Mouse (Mus musculus) heart, embryonic 16.5 days (tissue): ENCODE measurements at regions not wholly inside any gene's neighbourhood (a gene's known extent, or its start where the extent isn't known, plus 50 kb on each side); places are given as distances from the start of the nearest gene placed in this dataset.
"Not testable (repeated sequence)": the region's sequence is repeated elsewhere in the genome, so short reads cannot be mapped to it uniquely, and the experiment has no call there.

ENCODE experiments used
- ATAC-seq: fragments of 200-750 bp; cut with Nextera tagmentation; replicated peaks from 2 replicates; pipeline ENCODE4 v1.8.0; 2017; ENCODE audit warnings: moderate number of reproducible peaks; ENCODE audit not compliant: insufficient read depth, low FRiP score; ENCODE audit errors: extremely low read depth
- H3K27ac ChIP-seq: fragments of 300-500 bp; sonication (generic); 2 replicates; pipeline ENCODE4 v1.5.1; 2014; ENCODE audit warnings: mild to moderate bottlenecking, low read length, control low read depth, moderate library complexity
- H3K27me3 ChIP-seq: fragments of 300-500 bp; sonication (generic); 2 replicates; pipeline ENCODE4 v1.6.1; 2014; ENCODE audit warnings: low read length, mixed read lengths; ENCODE audit not compliant: control insufficient read depth, insufficient read depth
- H3K36me3 ChIP-seq: fragments of 300-500 bp; sonication (generic); 2 replicates; pipeline ENCODE4 v1.6.1; 2014; ENCODE audit not compliant: control insufficient read depth, insufficient read depth
- H3K4me1 ChIP-seq: fragments of 300-500 bp; sonication (generic); 2 replicates; pipeline ENCODE4 v1.6.1; 2014; ENCODE audit warnings: low read length, mixed read lengths; ENCODE audit not compliant: control insufficient read depth, insufficient read depth
- H3K4me2 ChIP-seq: fragments of 300-500 bp; sonication (generic); 2 replicates; pipeline ENCODE4 v1.6.1; 2014; ENCODE audit warnings: low read depth, mild to moderate bottlenecking, control low read depth, low read length
- H3K4me3 ChIP-seq: fragments of 300-500 bp; sonication (generic); 2 replicates; pipeline ENCODE4 v1.5.1; 2014; ENCODE audit warnings: mild to moderate bottlenecking, control low read depth, low read length
- H3K9ac ChIP-seq: fragments of 300-500 bp; sonication (generic); 2 replicates; pipeline ENCODE4 v1.6.1; 2014; ENCODE audit warnings: low read length, control low read depth
- H3K9me3 ChIP-seq: fragments of 300-500 bp; sonication (generic); replicated peaks from 2 replicates; pipeline ENCODE4 v1.6.1; 2016; ENCODE audit warnings: low read length; ENCODE audit not compliant: control insufficient read depth
- WGBS: fragments of 180-500 bp; shearing (Covaris S2); extraction: QIAGEN DNeasy Blood & Tissue Kit; methylation state at CpG from one replicate; pipeline ENCODE4 v1.1.7; 2014; 5-methylcytosine and 5-hydroxymethylcytosine counted together

DNA sequence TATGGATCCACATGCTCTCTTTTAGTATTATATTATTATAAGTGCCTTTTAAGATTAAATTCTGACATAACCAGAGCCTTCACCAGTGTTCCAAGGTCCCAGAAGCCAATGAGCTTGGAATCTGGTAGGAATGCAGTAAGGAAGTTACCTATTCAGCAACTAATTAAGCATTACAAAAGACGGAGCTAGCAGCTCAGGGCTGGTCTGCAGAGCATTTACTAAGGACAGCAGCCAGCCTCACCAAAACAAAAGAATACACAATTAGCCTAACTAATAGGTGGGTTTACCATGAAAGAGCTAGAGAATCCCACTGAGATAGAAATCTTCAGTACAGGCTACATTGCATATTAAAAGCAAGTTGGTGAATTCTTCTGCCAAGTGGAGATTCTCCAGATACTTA lies 164.1 kb downstream of the Rdh14 start:
- ATAC-seq, H3K27me3 ChIP-seq, H3K4me1 ChIP-seq, H3K9me3 ChIP-seq, H3K4me3 ChIP-seq, H3K36me3 ChIP-seq, H3K4me2 ChIP-seq, H3K27ac ChIP-seq, H3K9ac ChIP-seq: not testable (repeated sequence)
- 84% methylated on average over 1 of the region's 1 CpGs for WGBS

- no peak for ATAC-seq
- Histone ChIP-seq H3K9ac (no peak overlapping the region), H3K27ac (no peak overlapping the region)
Measured at GRCm38 (mm10) chr12:10562966-10563365, 172.4 kb downstream of the Rdh14 start.

DNA sequence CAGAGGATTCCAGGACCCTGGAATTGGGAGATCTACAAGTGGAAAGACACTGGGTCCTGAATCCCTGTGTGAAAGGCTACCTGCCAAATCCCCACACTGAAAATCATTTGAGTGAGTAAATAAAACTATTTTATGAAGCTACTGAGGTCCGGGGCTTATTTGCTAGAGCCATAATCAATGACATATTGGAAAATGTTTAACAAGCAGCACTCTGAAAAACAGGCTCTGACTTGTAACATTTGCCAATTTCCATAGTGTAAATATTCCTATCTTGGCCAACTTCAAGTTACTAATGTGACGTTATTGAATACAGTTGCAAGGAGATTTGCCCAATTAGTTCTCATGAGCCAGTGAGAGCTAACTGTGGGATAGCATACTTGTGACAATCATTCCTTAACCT lies 177.3 kb downstream of the Rdh14 start:
- no peaks in the 10 kb centered on the region for H3K4me1 ChIP-seq

More at GRCm38 (mm10) chr12:10562966-10563365, 172.4 kb downstream of the Rdh14 start:
- no peak overlapping the region for H3K4me3 ChIP-seq
- H3K9me3 ChIP-seq = no peaks in the 10 kb centered on the region
- no peaks in the 10 kb centered on the region for H3K27me3 ChIP-seq
- no peaks in the 10 kb centered on the region for H3K4me1 ChIP-seq
- H3K36me3 ChIP-seq = no peaks in the 10 kb centered on the region
- no peak overlapping the region for H3K4me2 ChIP-seq
- WGBS = 49% methylated on average over 1 of the region's 1 CpGs

GRCm38 (mm10) chr12:10571643-10572377 lies 181.2 kb downstream of the Rdh14 start:
- WGBS = 53% methylated on average over 11 of the region's 11 CpGs
- Histone ChIP-seq H3K4me1 (no peaks in the 10 kb centered on the region), H3K27me3 (no peaks in the 10 kb centered on the region), H3K4me3 (no peak overlapping the region), H3K27ac (no peak overlapping the region), H3K36me3 (no peaks in the 10 kb centered on the region), H3K9me3 (no peaks in the 10 kb centered on the region), H3K9ac (no peak overlapping the region), H3K4me2 (no peak overlapping the region)
- no peak for ATAC-seq

More for the DNA sequence above, 177.3 kb downstream of the Rdh14 start:
- H3K36me3 ChIP-seq = no peaks in the 10 kb centered on the region
- no peaks in the 10 kb centered on the region for H3K27me3 ChIP-seq
- no peak overlapping the region for H3K9ac ChIP-seq
- 74% methylated on average over 2 of the region's 2 CpGs for WGBS
- no peak overlapping the region for H3K4me2 ChIP-seq
- no peak overlapping the region for H3K27ac ChIP-seq
- no peak for ATAC-seq
- no peaks in the 10 kb centered on the region for H3K9me3 ChIP-seq
- H3K4me3 ChIP-seq = no peak overlapping the region

GRCm38 (mm10) chr12:10572378-10572650 lies 181.7 kb downstream of the Rdh14 start:
- Histone ChIP-seq H3K4me3 (no peak overlapping the region), H3K27me3 (no peaks in the 10 kb centered on the region), H3K27ac (no peak overlapping the region), H3K4me2 (no peak overlapping the region), H3K9ac (no peak overlapping the region), H3K4me1 (no peaks in the 10 kb centered on the region), H3K9me3 (no peaks in the 10 kb centered on the region), H3K36me3 (no peaks in the 10 kb centered on the region)
- no peak for ATAC-seq
- 52% methylated on average over 5 of the region's 5 CpGs for WGBS

- Histone ChIP-seq H3K27me3 (no peaks in the 10 kb centered on the region), H3K27ac (no peak overlapping the region), H3K36me3 (no peaks in the 10 kb centered on the region), H3K9me3 (no peaks in the 10 kb centered on the region), H3K4me1 (no peaks in the 10 kb centered on the region), H3K4me3 (no peak overlapping the region), H3K9ac (no peak overlapping the region), H3K4me2 (no peak overlapping the region)
- ATAC-seq = no peak
- 79% methylated on average over 9 of the region's 9 CpGs for WGBS
Measured at GRCm38 (mm10) chr12:10573381-10573780, 182.8 kb downstream of the Rdh14 start.

DNA sequence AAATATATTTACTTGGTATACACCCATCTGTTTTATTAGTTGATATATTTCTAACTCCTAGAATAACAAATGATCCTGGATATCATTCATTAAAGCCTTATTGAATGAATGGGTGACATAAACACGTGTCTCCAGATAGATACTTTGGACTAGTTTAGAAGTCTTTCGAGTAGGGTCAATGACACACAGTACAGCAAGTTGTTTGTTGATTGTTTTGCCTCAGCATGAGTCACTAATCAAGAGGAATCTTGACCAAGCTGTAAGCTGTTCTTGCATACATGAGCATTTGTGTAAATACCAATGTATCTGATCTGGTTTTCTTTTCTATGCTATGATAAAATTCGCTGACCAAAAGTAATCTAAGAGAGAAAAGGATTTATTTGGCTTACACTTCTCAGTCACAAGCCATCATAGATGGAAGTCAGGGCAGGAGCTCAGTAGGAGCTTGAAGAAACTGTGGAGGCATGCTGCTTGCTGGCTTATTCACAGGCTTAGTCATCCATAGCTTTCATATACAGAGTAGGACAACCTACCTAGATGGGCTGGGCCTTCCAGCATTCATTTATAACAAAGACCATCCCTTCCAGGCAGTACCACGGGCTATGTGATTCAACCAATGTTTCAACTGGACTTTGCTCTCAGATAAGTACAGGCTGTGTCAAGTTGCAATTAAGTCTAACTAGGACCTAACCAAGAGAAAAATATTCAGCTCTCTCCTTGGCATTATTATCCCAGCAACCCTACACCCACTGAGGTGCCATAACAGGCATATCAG lies 192.5 kb downstream of the Rdh14 start:
- no peak for ATAC-seq
- WGBS = 71% methylated on average over 4 of the region's 4 CpGs
- Histone ChIP-seq H3K36me3 (no peaks in the 10 kb centered on the region), H3K27me3 (no peaks in the 10 kb centered on the region; the same call in 1 of the 2 replicates), H3K4me3 (no peak overlapping the region), H3K27ac (no peak overlapping the region), H3K9ac (no peak overlapping the region), H3K4me2 (no peak overlapping the region), H3K9me3 (no peaks in the 10 kb centered on the region), H3K4me1 (no peaks in the 10 kb centered on the region)

DNA sequence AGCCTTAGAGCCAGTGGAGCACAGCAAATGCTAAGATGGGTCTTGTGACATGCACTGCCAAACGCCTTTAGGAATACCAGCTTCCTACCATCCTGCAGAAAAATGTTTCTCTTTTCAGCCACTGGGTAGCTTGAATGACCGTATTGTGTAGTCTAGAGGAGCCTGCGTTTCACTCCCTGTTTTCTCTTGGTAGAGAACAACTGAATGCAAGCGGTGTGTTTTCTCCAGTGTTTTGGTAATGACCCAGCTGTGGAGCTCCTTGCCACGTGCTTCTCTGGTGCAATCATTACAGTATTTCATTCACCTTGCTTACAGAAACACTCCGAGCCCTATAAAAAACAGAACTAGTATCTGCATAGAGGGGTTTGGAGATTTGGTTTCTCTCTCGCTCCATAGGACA lies 193.5 kb downstream of the Rdh14 start:
- Histone ChIP-seq H3K4me2 (no peak overlapping the region), H3K9ac (no peak overlapping the region), H3K4me1 (no peaks in the 10 kb centered on the region), H3K27me3 (no peaks in the 10 kb centered on the region; the same call in 1 of the 2 replicates), H3K36me3 (no peaks in the 10 kb centered on the region), H3K27ac (no peak overlapping the region), H3K4me3 (no peak overlapping the region), H3K9me3 (no peaks in the 10 kb centered on the region)
- WGBS = 68% methylated on average over 7 of the region's 7 CpGs
- no peak for ATAC-seq

GRCm38 (mm10) chr12:10589537-10589936 lies 199.0 kb downstream of the Rdh14 start:
- 29% methylated on average over 8 of the region's 8 CpGs for WGBS
- ATAC-seq = peak; percentile 65; the same call in 1 of the 2 replicates

More at GRCm38 (mm10) chr12:10589537-10589936, 199.0 kb downstream of the Rdh14 start:
- no peaks in the 10 kb centered on the region for H3K36me3 ChIP-seq
- no peak overlapping the region for H3K4me2 ChIP-seq
- H3K4me3 ChIP-seq = no peak overlapping the region
- no peaks in the 10 kb centered on the region for H3K9me3 ChIP-seq
- no peaks in the 10 kb centered on the region for H3K27me3 ChIP-seq
- no peaks in the 10 kb centered on the region for H3K4me1 ChIP-seq
- no peak overlapping the region for H3K27ac ChIP-seq
- no peak overlapping the region for H3K9ac ChIP-seq
